Mouse (Mus musculus) heart, adult 9 months (tissue): ENCODE data around the gene Slc7a10.
"Not testable (repeated sequence)": the region's sequence is repeated elsewhere in the genome, so short reads cannot be mapped to it uniquely, and the experiment has no call there.

Experiments used
- DNase-seq, 2 experiments: peaks; one replicate each; pipeline ENCODE4 v3.0.0; 2022; ENCODE audit warnings: low spot score in 2 of 2

The Slc7a10 gene

GRCm38 (mm10) chr7:35237935-35238334 lies 51.8 kb downstream of the Slc7a10 start:
- not testable (repeated sequence) for DNase-seq
